ENCODE assay signal across 9 mouse cellular contexts in genomic region chr7:18858310-18858916, GRCm38 (mm10). TPM values are rescaled to one million over a fixed set of nuclear protein-coding genes. Genes with fewer than 3 reads are reported as not detected.
DNase-seq lines count a peak whose midpoint lies in the region; ATAC-seq and TF ChIP-seq lines count a peak whose summit lies in the region.
"Had no signal": no experiment of that assay in that cellular context is flagged by ENCODE, and none has a peak within 500 bp of the region (broad histone marks: within the 10 kb centered on the region; RNA-seq: fewer than 3 reads in every experiment).

No protein-coding gene starts in this region.

- 77% methylated on average over 5 of the region's 5 CpGs for WGBS in neural tube, embryonic 11.5 days
- 66% methylated on average over 5 of the region's 5 CpGs for WGBS in heart, embryonic 10.5 days
- 68% methylated on average over 5 of the region's 5 CpGs for WGBS in kidney, embryonic 16.5 days
- 65% methylated on average over 5 of the region's 5 CpGs for WGBS in stomach, postnatal 0 days
- 80% methylated on average over 5 of the region's 5 CpGs for WGBS in cerebellum, adult 2 months

- TF ChIP-seq CTCF in stomach, postnatal 0 days (IDR thresholded peaks at IDR 0.05; ENCODE audit: low read depth), result no peak
- no peak for TF ChIP-seq CTCF in cerebellum, adult 2 months (IDR thresholded peaks at IDR 0.05; ENCODE audit: borderline replicate concordance, insufficient read depth, low read depth, low read length)

- H3K4me1 ChIP-seq in neural tube, embryonic 11.5 days (ENCODE audit: control insufficient read depth, insufficient read depth, low read length), result no peaks in the 10 kb centered on the region
- H3K4me1 ChIP-seq in heart, embryonic 10.5 days, result peaks cover 12% of the 10 kb centered on the region
- H3K4me1 ChIP-seq in kidney, embryonic 16.5 days (ENCODE audit: insufficient read depth, low read length), result 0 out of 2 replicates have a peak, but pooled peaks cover 9% of the 10 kb centered on the region
- H3K4me1 ChIP-seq in stomach, postnatal 0 days (replicated peaks; ENCODE audit: control insufficient read depth, insufficient read depth), result no peaks in the 10 kb centered on the region; the same call in 1 of the 2 replicates
- no peaks in the 10 kb centered on the region for H3K4me1 ChIP-seq in cerebellum, adult 2 months (ENCODE audit: control insufficient read depth, insufficient read depth, low read length)

- 0 out of 2 replicates have a peak overlapping the region, but pooled peaks have one; percentile 42 for H3K27ac ChIP-seq in neural tube, embryonic 11.5 days (ENCODE audit: low read depth, low read length)
- peak overlapping the region; percentile 77; the same call in 1 of the 2 replicates for H3K27ac ChIP-seq in heart, embryonic 10.5 days
- H3K27ac ChIP-seq in kidney, embryonic 16.5 days (ENCODE audit: low read length), result peak overlapping the region; percentile 58; the same call in 1 of the 2 replicates
- H3K27ac ChIP-seq in stomach, postnatal 0 days (replicated peaks), result 0 out of 2 replicates have a peak overlapping the region, but pooled peaks have one; percentile 9
- H3K27ac ChIP-seq in cerebellum, adult 2 months (ENCODE audit: insufficient read depth, low read length), result no peak overlapping the region

- H3K9me3 ChIP-seq in neural tube, embryonic 11.5 days (ENCODE audit: control insufficient read depth, low read length), result no peaks in the 10 kb centered on the region; the same call in 1 of the 2 replicates
- no peaks in the 10 kb centered on the region; the same call in 1 of the 2 replicates for H3K9me3 ChIP-seq in heart, embryonic 10.5 days
- H3K9me3 ChIP-seq in kidney, embryonic 16.5 days (ENCODE audit: low read length), result no peaks in the 10 kb centered on the region
- H3K9me3 ChIP-seq in stomach, postnatal 0 days (ENCODE audit: control insufficient read depth, low read length), result no peaks in the 10 kb centered on the region

- H3K4me3 ChIP-seq in neural tube, embryonic 11.5 days (ENCODE audit: low read depth, low read length), result no peak overlapping the region
- H3K4me3 ChIP-seq in heart, embryonic 10.5 days, result no peak overlapping the region
- H3K4me3 ChIP-seq in kidney, embryonic 16.5 days (ENCODE audit: low read length), result no peak overlapping the region
- no peak overlapping the region for H3K4me3 ChIP-seq in stomach, postnatal 0 days (ENCODE audit: low read depth, low read length)
- no peak overlapping the region for H3K4me3 ChIP-seq in cerebellum, adult 2 months (replicated peaks; ENCODE audit: insufficient read depth, low read depth, low read length)

- DNase-seq in neural tube, embryonic 11.5 days (ENCODE audit: low spot score), result no peak
- DNase-seq in neural tube, embryonic 10.5 days (ENCODE audit: extremely low spot score, low spot score), result no peak
- no peak for DNase-seq in heart, embryonic 10.5 days (ENCODE audit: low spot score)
- peak; percentile 11 for DNase-seq in stomach, postnatal 0 days (ENCODE audit: low spot score)
- no peak for DNase-seq in cerebellum, adult 2 months
- DNase-seq in thymus, adult 18-20 months, result no peak
- DNase-seq: layer of hippocampus, adult 9-11 months had no signal

- no peaks in the 10 kb centered on the region for H3K36me3 ChIP-seq in neural tube, embryonic 11.5 days (ENCODE audit: control insufficient read depth, insufficient read depth, low read length)
- H3K36me3 ChIP-seq in heart, embryonic 10.5 days, result no peaks in the 10 kb centered on the region
- H3K36me3 ChIP-seq in kidney, embryonic 16.5 days (ENCODE audit: insufficient read depth, low read length), result no peaks in the 10 kb centered on the region
- H3K36me3 ChIP-seq in stomach, postnatal 0 days (ENCODE audit: control insufficient read depth, insufficient read depth, low read length), result no peaks in the 10 kb centered on the region

- H3K9ac ChIP-seq in neural tube, embryonic 11.5 days (ENCODE audit: low read length), result no peak overlapping the region
- H3K9ac ChIP-seq in kidney, embryonic 16.5 days (replicated peaks; ENCODE audit: low read length), result no peak overlapping the region
- 0 out of 2 replicates have a peak overlapping the region, but pooled peaks have one; percentile 0 for H3K9ac ChIP-seq in stomach, postnatal 0 days (ENCODE audit: low read length)

- no peak for TF ChIP-seq POLR2A in cerebellum, adult 2 months (IDR thresholded peaks at IDR 0.05; ENCODE audit: borderline replicate concordance, insufficient read depth, low read length)

- no peaks in the 10 kb centered on the region for H3K27me3 ChIP-seq in neural tube, embryonic 11.5 days (ENCODE audit: control insufficient read depth, insufficient read depth, low read length)
- H3K27me3 ChIP-seq in heart, embryonic 10.5 days (ENCODE audit: insufficient read depth, poor library complexity, severe bottlenecking), result no peaks in the 10 kb centered on the region
- no peaks in the 10 kb centered on the region for H3K27me3 ChIP-seq in kidney, embryonic 16.5 days (ENCODE audit: insufficient read depth, low read length)
- H3K27me3 ChIP-seq in stomach, postnatal 0 days (ENCODE audit: control insufficient read depth, insufficient read depth, low read length), result no peaks in the 10 kb centered on the region
- no peaks in the 10 kb centered on the region for H3K27me3 ChIP-seq in cerebellum, adult 2 months (ENCODE audit: control insufficient read depth, insufficient read depth, low read length)

- no peak for ATAC-seq in neural tube, embryonic 11.5 days (ENCODE audit: insufficient read depth, low FRiP score, low TSS enrichment)
- ATAC-seq in kidney, embryonic 16.5 days (ENCODE audit: low FRiP score, low TSS enrichment), result peak; percentile 51; the same call in 1 of the 2 replicates
- ATAC-seq in stomach, postnatal 0 days (ENCODE audit: low FRiP score, low TSS enrichment), result no peak
- no peak for ATAC-seq in activated CD4-positive, CD25-positive, alpha-beta regulatory T cell, adult 4 months

- no peak overlapping the region for H3K4me2 ChIP-seq in neural tube, embryonic 11.5 days (ENCODE audit: low read depth)
- H3K4me2 ChIP-seq in kidney, embryonic 16.5 days (replicated peaks; ENCODE audit: low read depth, low read length), result no peak overlapping the region
- H3K4me2 ChIP-seq in stomach, postnatal 0 days (replicated peaks; ENCODE audit: low read depth), result no peak overlapping the region

- TF ChIP-seq EP300 in stomach, postnatal 0 days (optimal IDR thresholded peaks at IDR 0.05), result no peak

RNA-seq across cellular contexts. Expression of gene Pglyrp1, which starts 12.7 kb away (rescaled TPM):
- 1.4 and 2.1 TPM in 2 replicates for polyA plus RNA-seq in neural tube, embryonic 11.5 days (2014; fragmentation: Nextera tagmentation; extraction: Ambion mirVana)
- 0.26 and 0.43 TPM in 2 replicates for polyA plus RNA-seq in heart, embryonic 10.5 days (2016; fragmentation: Nextera tagmentation; extraction: Ambion mirVana)
- polyA plus RNA-seq in kidney, embryonic 16.5 days (2015; fragmentation: Nextera tagmentation; extraction: Ambion mirVana), result 1.8 TPM in 2 replicates
- 103 and 110 TPM in 2 replicates for polyA plus RNA-seq in stomach, postnatal 0 days (2015; fragmentation: Nextera tagmentation; extraction: Ambion mirVana)
- 17.3 TPM in 2 replicates for polyA plus RNA-seq in cerebellum, adult 2 months (2012; rRNA removed)
- 100 to 1,000 TPM; 275 to 290 TPM for polyA plus RNA-seq in activated CD4-positive, CD25-positive, alpha-beta regulatory T cell, adult 4 months (2017; shearing (Covaris generic))

RNA-seq across cellular contexts. Expression of gene Mill2, which starts 18.6 kb away (rescaled TPM):
- polyA plus RNA-seq in neural tube, embryonic 11.5 days (2014; fragmentation: Nextera tagmentation; extraction: Ambion mirVana), result not detected in 2 replicates
- polyA plus RNA-seq in heart, embryonic 10.5 days (2016; fragmentation: Nextera tagmentation; extraction: Ambion mirVana), result 0.04 and 0.21 TPM in 2 replicates
- 1.4 and 1.6 TPM in 2 replicates for polyA plus RNA-seq in kidney, embryonic 16.5 days (2015; fragmentation: Nextera tagmentation; extraction: Ambion mirVana)
- polyA plus RNA-seq in stomach, postnatal 0 days (2015; fragmentation: Nextera tagmentation; extraction: Ambion mirVana), result 1.3 and 1.4 TPM in 2 replicates
- polyA plus RNA-seq in cerebellum, adult 2 months (2012; rRNA removed), result 2.0 and 2.1 TPM in 2 replicates
- not detected for polyA plus RNA-seq in activated CD4-positive, CD25-positive, alpha-beta regulatory T cell, adult 4 months (2017; shearing (Covaris generic))

RNA-seq across cellular contexts. Expression of gene Psg17, which starts 37.0 kb away (rescaled TPM):
- not detected in 2 replicates for polyA plus RNA-seq in neural tube, embryonic 11.5 days (2014; fragmentation: Nextera tagmentation; extraction: Ambion mirVana)
- not detected in 2 replicates for polyA plus RNA-seq in heart, embryonic 10.5 days (2016; fragmentation: Nextera tagmentation; extraction: Ambion mirVana)
- polyA plus RNA-seq in kidney, embryonic 16.5 days (2015; fragmentation: Nextera tagmentation; extraction: Ambion mirVana), result not detected in 2 replicates
- polyA plus RNA-seq in stomach, postnatal 0 days (2015; fragmentation: Nextera tagmentation; extraction: Ambion mirVana), result 0.06 and 0.08 TPM in 2 replicates
- 0.15 TPM in 1 of 2 replicates, not detected in the other for polyA plus RNA-seq in cerebellum, adult 2 months (2012; rRNA removed)
- not detected for polyA plus RNA-seq in activated CD4-positive, CD25-positive, alpha-beta regulatory T cell, adult 4 months (2017; shearing (Covaris generic))

RNA-seq across cellular contexts. Expression of gene Ccdc61, which starts 51.8 kb away (rescaled TPM):
- 25.5 and 26.2 TPM in 2 replicates for polyA plus RNA-seq in neural tube, embryonic 11.5 days (2014; fragmentation: Nextera tagmentation; extraction: Ambion mirVana)
- 26.9 and 29.4 TPM in 2 replicates for polyA plus RNA-seq in heart, embryonic 10.5 days (2016; fragmentation: Nextera tagmentation; extraction: Ambion mirVana)
- polyA plus RNA-seq in kidney, embryonic 16.5 days (2015; fragmentation: Nextera tagmentation; extraction: Ambion mirVana), result 30.8 and 31.7 TPM in 2 replicates
- polyA plus RNA-seq in stomach, postnatal 0 days (2015; fragmentation: Nextera tagmentation; extraction: Ambion mirVana), result 15.4 and 19.1 TPM in 2 replicates
- polyA plus RNA-seq in cerebellum, adult 2 months (2012; rRNA removed), result 16.3 and 17.6 TPM in 2 replicates
- 1 to 10 TPM; 5.3 to 9.2 TPM for polyA plus RNA-seq in activated CD4-positive, CD25-positive, alpha-beta regulatory T cell, adult 4 months (2017; shearing (Covaris generic))
